Mouse (Mus musculus): ENCODE data around the gene E4f1.

The E4f1 gene

DNA sequence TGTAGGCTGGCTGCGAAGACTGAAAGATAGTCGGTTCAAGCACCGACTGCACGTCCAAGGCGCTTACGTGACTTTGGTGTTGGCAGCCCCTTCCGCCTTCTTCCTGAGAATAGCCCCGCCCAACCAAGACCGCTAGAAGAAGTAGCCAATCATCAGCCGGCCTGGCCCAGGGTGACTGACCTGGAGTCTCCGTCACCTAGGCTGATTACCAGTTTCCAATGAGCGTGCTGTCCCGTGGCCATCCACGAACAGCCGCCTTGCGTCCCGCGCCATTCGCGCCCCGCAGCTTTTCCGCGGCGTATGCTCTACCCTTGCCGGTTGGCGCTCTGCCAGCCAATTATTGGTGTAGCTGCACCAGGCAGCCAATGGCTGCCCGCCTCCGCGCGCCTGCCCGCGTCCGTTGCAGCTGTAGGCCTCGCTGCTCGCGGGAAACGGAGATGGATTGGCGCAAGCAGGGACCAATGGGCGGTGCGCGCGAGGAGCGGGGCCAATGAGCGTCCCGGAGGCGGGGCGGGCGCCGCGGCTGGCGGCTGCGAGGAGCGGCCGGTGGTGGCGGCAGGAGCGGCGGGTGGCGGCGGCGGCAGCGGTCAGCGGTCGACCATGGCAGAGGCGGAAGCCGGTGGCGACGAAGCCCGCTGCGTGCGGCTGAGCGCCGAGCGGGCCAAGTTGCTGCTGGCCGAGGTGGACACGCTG, at the start of gene E4f1, which contains the start of gene Pgp:
Gene E4f1 (minus strand): TSS at position 404 of the 693 bp plus-strand sequence.
Gene Pgp (plus strand): TSS at position 483 of the 693 bp plus-strand sequence.
- DNase-seq (ENCODE audit: low spot score), result peak; percentile 99

DNA sequence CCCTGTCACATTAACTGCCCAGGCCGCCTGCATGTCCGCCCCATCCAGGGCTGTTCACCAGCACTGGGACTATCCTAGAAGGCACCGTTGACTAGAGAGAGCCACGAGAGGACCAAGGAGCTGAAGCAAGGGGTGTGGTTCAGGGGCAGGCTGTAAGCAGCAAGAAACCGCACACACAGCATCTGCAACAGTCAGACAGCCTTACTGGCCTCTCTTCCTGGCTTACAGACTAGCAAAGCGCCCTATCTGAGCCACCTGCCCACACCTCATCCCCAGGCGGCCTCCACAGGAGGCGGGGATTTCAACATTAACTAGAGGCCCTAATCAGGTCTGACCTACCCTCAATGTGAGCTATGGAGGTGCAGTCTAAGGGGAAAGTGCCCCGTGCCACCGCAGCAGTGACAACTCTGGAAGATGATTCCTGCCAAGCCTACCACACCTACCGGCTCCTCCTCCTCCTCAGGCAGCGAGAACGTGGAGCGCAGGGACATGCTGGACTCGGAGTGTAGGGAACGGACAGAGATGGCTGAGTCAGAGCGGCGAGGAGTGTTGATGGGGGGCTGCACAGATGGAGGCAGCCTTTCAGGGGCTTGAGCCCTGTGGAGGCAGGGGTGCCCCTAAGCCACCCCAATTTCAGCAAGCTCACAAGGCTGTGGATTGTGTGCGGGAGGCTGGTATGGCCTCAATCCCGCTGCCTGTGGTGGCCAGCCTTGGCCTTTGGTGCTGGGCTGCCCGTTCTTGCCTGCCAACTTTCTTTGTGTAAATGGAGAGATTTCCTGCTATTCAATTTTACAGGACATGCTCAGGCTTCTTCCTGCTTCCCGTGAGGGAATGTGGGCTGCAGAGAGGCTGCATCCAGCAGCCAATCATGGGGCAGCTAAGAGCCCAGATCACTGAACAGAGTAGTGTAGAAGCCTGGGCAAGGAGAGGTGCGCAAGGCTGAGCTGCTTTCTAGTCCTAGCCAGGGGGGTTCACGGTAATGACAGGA, 44.5 kb upstream of the E4f1 start:
- no peak for DNase-seq (ENCODE audit: low spot score)

DNA sequence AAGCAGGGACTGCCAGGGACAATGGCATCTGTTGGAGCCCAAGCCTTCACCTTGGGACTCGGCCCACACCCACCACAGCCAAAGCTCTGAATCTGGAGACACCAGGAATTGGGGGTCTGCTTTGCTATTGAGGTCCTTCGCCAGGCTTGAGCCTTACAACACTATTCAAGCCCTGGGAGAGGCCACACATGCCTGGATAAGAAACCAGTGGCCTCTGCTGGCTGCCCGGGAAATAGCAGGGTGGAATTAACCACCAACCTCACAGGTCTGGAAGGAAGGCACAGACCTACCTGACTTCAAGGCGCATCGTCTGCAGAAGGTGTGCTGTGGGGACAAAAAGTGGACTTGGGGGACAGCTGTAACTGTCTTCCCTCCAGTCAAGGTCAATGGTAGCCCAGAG, 43.5 kb upstream of the E4f1 start:
- peak; percentile 76 for DNase-seq (ENCODE audit: low spot score)

DNA sequence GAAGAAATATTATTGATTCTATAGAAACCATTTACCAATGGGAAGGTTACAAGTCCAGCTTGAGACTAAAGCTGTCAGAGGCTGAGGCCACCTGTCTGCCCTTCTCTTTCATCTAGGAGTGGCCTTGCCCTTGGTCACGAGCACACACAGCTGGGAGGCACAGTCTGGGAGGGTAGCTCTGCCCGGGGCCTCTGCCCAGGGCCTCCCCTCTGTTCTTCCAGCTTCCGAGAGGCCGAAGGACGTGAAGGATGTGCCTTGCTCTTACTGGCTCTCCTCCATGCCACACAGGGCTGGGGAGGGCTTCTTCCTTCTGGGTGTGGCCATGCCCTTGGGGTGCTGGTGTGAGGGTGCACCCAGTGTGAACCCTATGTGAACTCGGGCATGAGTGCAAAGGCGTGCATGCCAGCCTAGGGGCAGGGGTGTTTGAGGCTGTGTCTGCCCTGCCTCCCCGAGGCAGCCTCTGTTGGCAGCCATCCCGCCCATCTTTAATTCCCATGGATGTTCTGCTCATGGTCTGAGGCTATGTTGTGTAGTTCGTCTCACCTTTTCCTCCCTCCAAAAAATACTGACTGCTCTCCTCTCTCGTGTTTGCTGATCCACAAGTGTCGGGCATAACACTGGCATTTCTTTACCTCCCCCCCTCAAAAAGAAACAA, 37.8 kb upstream of the E4f1 start:
- DNase-seq (ENCODE audit: low spot score), result no peak

DNA sequence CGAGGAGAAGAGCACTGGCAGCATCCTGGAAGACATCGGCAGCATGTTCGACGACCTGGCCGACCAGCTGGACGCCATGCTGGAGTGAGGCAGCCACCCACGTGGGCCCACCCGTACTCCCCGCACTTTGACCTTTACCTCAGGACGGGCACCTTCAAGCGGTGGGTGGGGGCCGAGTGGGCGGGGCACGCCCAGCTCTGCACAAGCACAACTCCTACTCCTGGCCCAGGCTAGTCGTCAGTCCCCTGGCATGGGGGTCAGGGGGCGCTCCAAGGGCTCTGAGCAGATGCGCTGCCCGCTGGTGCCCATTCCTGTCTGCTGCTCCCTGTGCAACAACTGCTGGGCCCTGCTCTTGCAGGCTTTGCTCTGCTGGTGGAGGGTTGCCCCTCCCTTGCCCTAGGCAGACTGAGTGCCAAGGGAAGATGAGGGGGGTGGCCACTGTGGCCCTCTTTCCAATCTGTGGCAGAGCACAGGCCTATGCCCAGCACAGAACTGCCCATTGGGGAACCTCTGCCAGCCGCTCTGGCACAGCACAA, 37.1 kb upstream of the E4f1 start:
- DNase-seq (ENCODE audit: low spot score), result no peak

DNA sequence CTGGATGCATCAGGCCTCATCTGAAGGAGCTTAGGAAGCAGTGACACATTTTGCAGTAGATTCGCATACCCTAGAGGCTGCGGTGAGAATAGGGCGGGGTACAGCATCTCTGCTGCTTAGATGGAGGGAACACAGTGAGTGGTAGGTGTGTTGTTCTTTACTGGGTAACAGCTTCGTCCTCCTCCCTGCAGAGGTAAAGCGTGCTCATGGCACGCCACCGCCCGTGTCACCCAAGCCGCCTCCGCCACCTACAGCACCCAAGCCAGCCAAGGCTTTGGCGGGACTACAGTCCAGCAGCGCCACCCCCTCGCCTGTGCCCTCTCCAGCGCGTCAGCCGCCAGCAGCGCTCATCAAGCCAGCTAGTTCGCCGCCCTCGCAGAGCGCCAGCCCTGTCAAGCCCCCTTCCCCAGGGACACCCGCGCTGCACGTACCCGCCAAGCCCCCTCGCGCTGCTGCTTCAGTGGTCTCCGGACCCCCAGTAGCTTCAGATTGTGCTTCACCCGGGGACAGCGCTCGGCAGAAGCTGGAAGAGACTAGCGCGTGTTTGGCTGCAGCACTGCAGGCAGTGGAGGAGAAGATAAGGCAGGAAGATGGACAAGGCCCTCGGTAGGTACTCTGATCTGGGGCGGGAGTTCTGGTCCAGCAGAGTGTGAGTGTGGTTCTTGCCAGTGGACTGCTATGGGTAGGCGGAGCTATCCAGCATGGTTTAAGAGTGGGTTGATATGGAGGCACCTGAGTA, 36.4 kb upstream of the E4f1 start:
- DNase-seq (ENCODE audit: low spot score), result peak; percentile 49

DNA sequence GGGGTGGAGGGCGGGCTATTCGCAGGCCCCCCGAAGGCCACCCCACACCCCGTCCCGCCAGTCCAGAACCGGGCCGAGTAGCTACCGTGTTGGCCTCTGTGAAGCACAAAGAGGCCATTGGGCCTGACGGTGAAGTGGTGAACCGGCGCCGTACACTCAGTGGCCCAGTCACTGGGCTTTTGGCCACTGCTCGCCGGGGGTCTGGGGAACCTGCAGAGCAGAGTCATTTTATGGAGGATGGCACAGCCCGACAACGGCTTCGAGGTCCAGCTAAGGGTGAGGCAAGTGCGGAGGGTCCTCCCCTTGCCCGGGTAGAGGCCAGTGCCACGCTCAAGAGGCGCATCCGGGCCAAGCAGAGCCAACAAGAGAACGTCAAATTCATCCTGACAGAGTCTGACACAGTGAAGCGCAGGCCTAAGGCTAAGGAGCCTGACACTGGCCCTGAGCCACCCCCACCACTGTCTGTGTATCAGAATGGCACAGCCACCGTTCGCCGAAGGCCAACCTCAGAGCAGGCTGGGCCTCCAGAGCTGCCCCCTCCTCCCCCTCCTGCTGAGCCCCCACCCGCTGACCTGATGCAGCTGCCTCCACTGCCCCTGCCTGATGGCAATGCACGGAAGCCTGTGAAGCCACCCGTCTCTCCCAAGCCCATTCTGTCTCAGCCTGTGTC, 35.3 kb upstream of the E4f1 start:
- DNase-seq (ENCODE audit: low spot score), result no peak

DNA sequence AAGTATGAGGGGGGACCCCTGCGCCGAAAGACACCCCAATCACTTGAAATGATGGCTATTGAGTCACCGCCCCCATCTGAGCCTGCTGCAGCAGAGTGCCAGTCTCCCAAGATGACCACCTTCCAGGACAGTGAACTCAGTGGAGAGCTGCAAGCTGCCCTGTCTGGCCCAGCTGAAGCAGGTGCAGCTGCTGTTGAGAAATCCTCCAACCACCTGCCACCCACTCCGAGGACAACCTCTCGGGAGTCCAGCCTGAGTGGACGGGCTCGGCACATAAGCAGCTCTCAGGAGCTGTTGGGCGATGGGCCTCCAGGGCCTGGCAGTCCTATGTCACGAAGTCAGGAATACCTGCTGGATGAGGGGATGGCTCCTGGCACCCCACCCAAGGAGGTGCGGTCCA, 34.0 kb upstream of the E4f1 start:
- no peak for DNase-seq (ENCODE audit: low spot score)

DNA sequence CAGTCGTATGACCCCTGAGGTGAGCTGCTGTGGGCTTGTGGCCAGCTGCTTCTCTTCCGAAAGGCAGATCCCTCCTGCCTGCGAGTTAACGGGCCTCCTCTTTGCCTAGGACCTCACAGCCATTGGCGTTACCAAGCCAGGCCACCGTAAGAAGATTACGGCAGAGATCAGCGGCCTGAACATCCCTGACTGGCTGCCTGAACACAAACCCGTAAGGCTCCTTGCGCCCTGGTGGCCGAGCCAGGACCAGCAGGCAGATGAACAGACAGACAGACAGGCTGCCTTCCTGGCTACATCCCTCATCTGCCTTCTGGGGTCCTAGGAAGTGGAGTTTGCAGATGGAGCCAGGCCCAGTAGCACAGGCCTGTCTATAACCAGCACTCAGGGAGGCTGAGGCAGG, 32.1 kb upstream of the E4f1 start:
- no peak for DNase-seq (ENCODE audit: low spot score)

DNA sequence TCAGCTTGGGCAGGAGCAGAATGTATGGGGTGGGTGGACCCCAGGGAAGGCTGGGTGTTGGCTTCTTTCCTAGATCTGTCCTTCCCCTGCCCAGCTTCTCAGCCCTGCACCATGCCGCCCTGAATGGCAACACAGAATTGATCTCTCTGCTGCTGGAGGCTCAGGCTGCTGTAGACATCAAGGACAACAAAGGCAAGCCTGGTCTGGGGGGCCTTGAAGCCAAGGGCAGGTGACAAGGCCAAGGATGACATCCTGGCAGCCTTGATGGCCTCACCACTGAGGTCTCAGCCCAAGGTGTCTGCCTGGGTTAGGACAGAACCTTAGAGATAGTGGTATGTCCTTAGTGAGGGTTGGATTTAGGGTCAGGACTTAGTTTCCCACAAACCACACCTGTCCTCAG, 25.9 kb upstream of the E4f1 start:
- DNase-seq (ENCODE audit: low spot score), result no peak

DNA sequence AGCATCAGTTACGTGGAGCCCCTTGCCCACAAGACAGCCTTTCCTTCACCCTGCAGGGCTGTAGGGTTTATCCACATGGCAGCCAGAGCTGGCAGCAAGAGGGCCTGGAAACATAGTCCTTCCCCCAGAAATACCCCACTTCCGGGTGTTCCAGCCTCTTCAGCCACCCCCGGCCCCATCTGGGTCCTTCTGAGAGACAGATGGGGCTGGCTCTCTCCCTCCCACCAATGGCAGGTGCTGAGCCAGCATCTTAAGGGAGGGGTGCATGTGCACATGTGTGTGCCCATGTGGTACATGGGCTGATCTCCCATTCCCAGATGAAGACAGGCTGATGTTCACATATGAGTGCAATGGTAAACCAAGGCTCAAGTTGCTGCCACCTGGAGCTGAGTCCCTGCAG, 25.3 kb upstream of the E4f1 start:
- peak; percentile 80 for DNase-seq (ENCODE audit: low spot score)

DNA sequence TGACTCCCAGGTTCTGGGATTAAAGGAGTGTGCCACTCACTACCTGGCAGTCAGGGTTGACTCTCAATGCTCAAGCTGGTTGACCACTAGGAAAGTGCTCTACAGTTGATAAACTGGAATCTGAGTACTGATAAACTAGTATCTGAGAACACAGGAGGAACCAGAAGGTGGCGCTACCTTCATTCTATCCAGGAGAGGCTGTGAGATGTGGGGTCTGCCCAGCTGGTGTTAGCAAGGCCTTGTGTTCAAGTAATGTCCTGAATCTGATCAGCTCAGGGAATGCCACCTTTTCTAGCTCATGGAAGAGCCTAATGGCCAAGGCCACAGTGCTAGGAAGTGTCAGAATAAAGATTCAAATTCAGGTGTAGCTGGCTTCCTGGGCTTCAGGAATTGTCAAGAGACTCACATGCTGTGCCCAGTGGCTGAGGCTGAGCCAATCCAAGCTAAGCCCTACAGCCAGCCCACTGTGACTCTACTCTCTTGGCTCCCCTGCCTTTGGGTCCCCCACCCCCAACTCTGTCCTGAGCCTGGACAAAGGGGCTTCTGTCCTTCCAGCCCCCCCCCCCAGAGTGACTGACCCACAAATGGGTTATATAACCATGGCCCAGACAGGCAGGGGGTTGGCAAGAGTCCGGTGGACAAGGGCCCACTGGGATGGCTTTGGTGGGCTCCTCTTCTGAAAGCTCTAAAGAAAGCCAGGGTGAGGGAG, 24.7 kb upstream of the E4f1 start:
- DNase-seq (ENCODE audit: low spot score), result peak; percentile 81

DNA sequence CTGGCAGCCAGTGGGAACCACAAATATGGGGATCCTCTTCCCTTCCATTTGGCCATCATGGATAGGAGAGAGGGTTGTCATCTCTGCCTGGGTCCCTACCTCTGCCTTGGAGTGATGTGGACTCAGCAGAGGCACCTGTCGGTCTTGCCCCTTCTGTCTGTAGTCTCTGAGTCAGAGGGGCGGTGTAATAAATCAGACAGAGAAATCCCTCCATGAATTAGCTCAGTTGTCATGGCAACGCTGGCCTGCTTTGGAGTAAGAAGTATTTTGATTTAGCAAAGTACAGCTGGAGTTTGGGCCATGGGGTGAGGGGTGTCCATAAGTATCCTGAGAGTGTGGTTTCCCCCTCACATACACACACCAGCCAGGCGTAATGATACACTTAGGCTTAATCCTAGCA, 20.3 kb upstream of the E4f1 start:
- DNase-seq (ENCODE audit: low spot score), result no peak

DNA sequence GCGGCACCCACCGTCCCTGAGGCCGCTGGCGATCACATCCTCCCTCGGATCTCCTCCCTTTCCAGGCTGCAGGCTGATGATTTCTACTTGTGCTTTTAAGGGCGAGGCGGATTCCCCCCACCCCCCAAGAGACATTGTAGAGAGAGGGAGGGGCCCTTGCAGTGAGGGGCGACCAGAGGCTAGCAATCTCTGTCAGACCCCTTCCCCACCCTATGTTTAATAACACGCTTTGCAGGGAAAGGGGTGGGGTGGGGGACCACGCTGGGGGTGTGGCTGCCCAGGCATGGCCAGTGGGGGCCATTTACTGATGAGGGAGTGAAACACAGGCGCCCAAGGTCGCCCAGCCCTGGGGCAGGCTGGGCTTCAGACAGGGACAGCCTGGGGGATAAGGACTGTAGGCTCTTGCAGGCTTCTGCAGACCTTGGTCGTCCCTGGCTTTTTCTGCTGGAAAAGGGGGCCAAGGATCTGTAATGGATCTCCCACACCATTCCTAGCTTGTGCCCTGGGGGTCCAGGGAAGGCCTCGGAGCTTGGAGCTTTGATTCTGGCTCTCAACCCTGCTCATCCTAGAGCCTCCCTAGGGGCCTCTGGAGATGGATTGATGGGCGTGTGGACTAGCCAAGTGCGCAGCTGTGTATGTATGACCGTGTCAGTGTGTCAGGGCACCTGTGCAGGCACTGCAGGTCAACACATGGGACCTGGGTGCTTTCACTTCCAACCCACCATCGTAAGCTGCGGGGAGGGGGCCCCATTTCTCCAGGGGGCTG, 19.3 kb upstream of the E4f1 start:
- no peak for DNase-seq (ENCODE audit: low spot score)

DNA sequence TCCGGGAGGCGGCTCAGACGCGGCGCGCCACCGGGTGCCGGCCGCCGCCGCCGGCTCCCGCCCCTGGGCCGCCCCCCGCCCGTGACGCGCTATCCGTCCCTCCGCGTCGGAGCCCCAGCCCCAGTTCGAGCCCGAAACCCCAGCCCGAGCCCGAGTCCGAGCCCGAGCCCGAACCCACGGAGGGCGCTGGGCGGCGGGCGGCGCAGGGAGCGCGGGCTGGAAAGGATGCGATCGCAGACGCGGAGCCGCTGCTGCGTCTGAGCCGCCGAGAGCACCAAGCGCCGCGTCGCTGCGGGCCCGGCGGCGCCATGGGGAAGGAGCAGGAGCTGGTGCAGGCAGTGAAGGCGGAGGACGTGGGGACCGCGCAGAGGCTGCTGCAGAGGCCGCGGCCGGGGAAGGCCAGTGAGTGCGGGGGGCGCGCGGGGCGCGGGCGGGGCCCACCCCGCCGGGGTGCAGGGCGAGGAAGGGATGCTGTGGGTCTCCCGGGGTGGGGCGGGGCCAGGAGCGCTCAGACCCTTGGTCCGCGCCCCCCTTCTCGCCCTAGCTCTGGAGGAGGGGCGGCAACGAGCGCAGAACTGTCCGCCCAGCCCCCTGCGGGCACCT, 18.6 kb upstream of the E4f1 start:
- no peak for DNase-seq (ENCODE audit: low spot score)

DNA sequence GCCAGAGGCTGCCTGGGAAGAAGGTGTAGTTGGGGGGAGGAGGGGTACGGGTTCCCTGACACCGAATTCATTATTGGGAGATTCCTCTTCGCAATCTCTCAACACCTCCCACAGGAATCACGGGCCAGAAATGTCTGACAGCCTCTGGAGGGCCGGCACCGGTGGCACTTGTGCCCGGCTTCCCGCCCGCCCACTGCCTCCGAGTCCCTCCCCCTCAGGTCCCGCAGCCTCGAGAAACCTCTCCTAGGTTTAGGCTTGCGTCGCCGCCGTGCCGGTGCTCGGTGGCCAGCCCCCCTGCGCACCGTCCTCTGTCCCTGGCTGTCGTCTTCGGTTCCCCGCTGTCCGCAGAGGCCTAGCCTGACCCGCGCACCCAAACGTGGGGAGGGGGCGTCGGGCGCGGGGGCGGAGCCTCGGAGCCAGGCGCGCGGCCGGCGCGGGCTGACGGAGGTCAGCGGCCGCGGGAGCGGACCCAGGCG, 18.1 kb upstream of the E4f1 start, which contains the start of gene Caskin1:
Gene Caskin1 (plus strand): TSS at position 416 of the 476 bp plus-strand sequence.
- DNase-seq (ENCODE audit: low spot score), result no peak

DNA sequence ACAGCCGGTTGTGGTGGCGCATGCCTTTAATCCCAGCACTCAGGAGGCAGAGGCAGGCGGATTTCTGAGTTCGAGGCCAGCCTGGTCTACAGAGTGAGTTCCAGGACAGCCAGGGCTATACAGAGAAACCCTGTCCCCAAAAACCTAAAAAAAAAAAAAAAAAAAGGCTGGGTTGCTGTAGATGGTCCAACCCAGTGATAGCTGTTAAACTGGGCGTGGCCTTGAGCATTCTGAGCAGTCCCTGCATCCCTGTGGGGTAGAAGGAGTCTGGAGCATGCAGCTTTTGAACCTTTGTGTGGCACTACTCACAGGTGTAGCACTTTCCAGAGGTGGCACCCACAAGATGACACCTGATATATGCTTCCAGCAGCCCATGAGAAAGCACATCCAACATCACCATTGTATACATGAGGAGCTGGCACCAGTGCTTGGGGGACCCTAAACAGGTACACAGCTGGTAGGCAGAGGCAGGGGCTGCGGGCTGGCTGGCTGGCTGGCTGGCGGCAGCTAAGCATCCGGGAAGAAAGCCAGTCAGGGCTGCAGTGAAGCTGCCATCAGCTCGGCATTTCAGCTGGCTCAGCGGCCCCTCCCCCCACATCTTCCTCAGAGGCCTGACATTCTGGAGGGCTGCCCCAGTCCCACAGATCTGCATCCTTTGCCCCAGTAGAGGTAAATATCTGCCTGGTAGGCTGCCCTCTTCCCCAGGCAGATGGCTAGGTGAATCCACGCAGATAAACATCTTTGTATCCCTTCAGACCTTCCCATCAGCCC, 15.2 kb upstream of the E4f1 start:
- DNase-seq (ENCODE audit: low spot score), result no peak

DNA sequence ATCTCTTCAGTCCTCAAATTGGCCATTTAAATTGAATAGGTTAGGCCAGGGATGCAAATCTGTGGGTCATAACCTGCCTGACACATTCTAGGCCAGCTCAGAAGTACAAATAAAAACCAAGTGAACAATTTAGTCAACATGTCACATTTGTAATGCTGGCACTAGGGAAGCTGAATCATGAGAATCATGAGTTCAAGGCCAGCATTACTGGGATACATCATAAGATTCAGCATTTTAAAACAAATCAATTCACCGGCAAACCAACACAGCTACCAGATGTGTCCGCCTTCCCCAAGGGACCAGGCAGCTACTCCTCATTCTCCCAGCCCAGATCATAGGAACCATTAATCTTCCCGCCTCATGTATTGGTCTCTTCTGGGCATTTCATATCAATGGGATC, 13.4 kb upstream of the E4f1 start:
- no peak for DNase-seq (ENCODE audit: low spot score)
